In the genomic region with DNA sequence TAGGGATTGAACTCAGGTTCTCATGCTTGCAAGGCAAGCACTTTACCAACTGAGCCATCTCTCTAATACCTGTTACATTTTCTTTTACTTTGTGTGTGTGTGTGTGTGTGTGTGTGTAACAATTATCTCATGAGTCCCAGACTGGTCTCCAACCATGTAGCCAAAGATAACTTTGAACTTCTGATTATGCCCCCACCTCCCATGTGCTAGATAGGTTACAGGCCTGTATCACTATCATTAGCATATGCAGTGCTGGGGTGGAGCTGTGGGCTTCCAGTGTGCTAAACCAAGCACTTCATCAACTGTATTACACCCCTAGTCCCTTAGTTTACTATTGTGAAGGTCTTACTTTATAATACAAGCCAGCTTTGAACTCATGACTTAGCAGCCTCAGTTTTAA, we compare ENCODE assay signal across 10 mouse cellular contexts. TPM values are rescaled to one million over a fixed set of nuclear protein-coding genes. Genes with fewer than 3 reads are reported as not detected.
DNase-seq lines count a peak whose midpoint lies in the region; ATAC-seq and TF ChIP-seq lines count a peak whose summit lies in the region.
"Had no signal": no experiment of that assay in that cellular context is flagged by ENCODE, and none has a peak within 500 bp of the region (broad histone marks: within the 10 kb centered on the region; RNA-seq: fewer than 3 reads in every experiment).

No protein-coding gene starts in this region.

- ATAC-seq in intestine, embryonic 14.5 days (replicated peaks; ENCODE audit: low FRiP score, low TSS enrichment, low read depth), result no peak
- ATAC-seq in intestine, postnatal 0 days, result no peak
- ATAC-seq in hindbrain, postnatal 0 days, result no peak
- no peak for ATAC-seq in midbrain, embryonic 13.5 days

- H3K27ac ChIP-seq in intestine, embryonic 14.5 days (ENCODE audit: low read depth), result no peak overlapping the region
- H3K27ac ChIP-seq in intestine, postnatal 0 days (ENCODE audit: low read depth, low read length), result no peak overlapping the region
- no peak overlapping the region for H3K27ac ChIP-seq in hindbrain, postnatal 0 days
- H3K27ac ChIP-seq in midbrain, embryonic 13.5 days, result no peak overlapping the region
- no peak overlapping the region for H3K27ac ChIP-seq in layer of hippocampus, adult 2 months

- H3K4me3 ChIP-seq in intestine, embryonic 14.5 days (ENCODE audit: low read depth, low read length), result 0 out of 2 replicates have a peak overlapping the region, but pooled peaks have one; percentile 91
- H3K4me3 ChIP-seq in intestine, postnatal 0 days (ENCODE audit: low read depth, low read length), result no peak overlapping the region
- no peak overlapping the region for H3K4me3 ChIP-seq in hindbrain, postnatal 0 days (ENCODE audit: low read length)
- peak overlapping the region; percentile 99 for H3K4me3 ChIP-seq in midbrain, embryonic 13.5 days (replicated peaks)
- no peak overlapping the region for H3K4me3 ChIP-seq in layer of hippocampus, adult 2 months

- H3K9me3 ChIP-seq in intestine, embryonic 14.5 days (ENCODE audit: control insufficient read depth, low read length), result peaks cover 19% of the 10 kb centered on the region
- H3K9me3 ChIP-seq in intestine, postnatal 0 days (ENCODE audit: control insufficient read depth), result peaks cover 9% of the 10 kb centered on the region
- 0 out of 2 replicates have a peak, but pooled peaks cover 2% of the 10 kb centered on the region for H3K9me3 ChIP-seq in hindbrain, postnatal 0 days (ENCODE audit: low read length)
- peaks cover 14% of the 10 kb centered on the region for H3K9me3 ChIP-seq in midbrain, embryonic 13.5 days

- peaks cover 28% of the 10 kb centered on the region for H3K36me3 ChIP-seq in intestine, embryonic 14.5 days (ENCODE audit: control insufficient read depth, insufficient read depth, low read length)
- H3K36me3 ChIP-seq in intestine, postnatal 0 days (ENCODE audit: control insufficient read depth, insufficient read depth), result peaks cover 14% of the 10 kb centered on the region
- peaks cover 17% of the 10 kb centered on the region for H3K36me3 ChIP-seq in hindbrain, postnatal 0 days (ENCODE audit: insufficient read depth, low read length)
- H3K36me3 ChIP-seq in midbrain, embryonic 13.5 days, result peaks cover 31% of the 10 kb centered on the region

- H3K9ac ChIP-seq in intestine, embryonic 14.5 days (ENCODE audit: low read length), result no peak overlapping the region
- no peak overlapping the region for H3K9ac ChIP-seq in intestine, postnatal 0 days (ENCODE audit: low read depth, low read length)
- H3K9ac ChIP-seq in hindbrain, postnatal 0 days (replicated peaks; ENCODE audit: low read length), result no peak overlapping the region
- no peak overlapping the region for H3K9ac ChIP-seq in midbrain, embryonic 13.5 days (replicated peaks)

- DNase-seq in intestine, embryonic 14.5 days (ENCODE audit: low spot score), result no peak
- DNase-seq in c-Kit-positive CD71-positive TER-119-negative erythroid progenitor cells, embryonic 14.5 days (ENCODE audit: low read depth), result peak; percentile 61
- no peak for DNase-seq in hindbrain, postnatal 0 days (ENCODE audit: low spot score)
- DNase-seq in layer of hippocampus, adult 2 months (ENCODE audit: low spot score in 2 of 2), result no peak
- DNase-seq in kidney, postnatal 14 days, result no peak
- DNase-seq in gastrocnemius, postnatal 4 days (ENCODE audit: low spot score in 2 of 2), result no peak
- DNase-seq: cerebellum, adult 11-12 months; right cerebral cortex, postnatal 25 days had no signal

- H3K4me1 ChIP-seq in intestine, embryonic 14.5 days (replicated peaks; ENCODE audit: control insufficient read depth, insufficient read depth, low read length), result peaks cover 9% of the 10 kb centered on the region
- no peaks in the 10 kb centered on the region for H3K4me1 ChIP-seq in intestine, postnatal 0 days (replicated peaks; ENCODE audit: control insufficient read depth, insufficient read depth, low read length)
- H3K4me1 ChIP-seq in hindbrain, postnatal 0 days (ENCODE audit: insufficient read depth, low read length), result peaks cover 13% of the 10 kb centered on the region
- peaks cover 20% of the 10 kb centered on the region for H3K4me1 ChIP-seq in midbrain, embryonic 13.5 days (replicated peaks)

- H3K27me3 ChIP-seq in intestine, embryonic 14.5 days (replicated peaks; ENCODE audit: control insufficient read depth, insufficient read depth, low read length), result no peaks in the 10 kb centered on the region
- no peaks in the 10 kb centered on the region for H3K27me3 ChIP-seq in intestine, postnatal 0 days (replicated peaks; ENCODE audit: control insufficient read depth, insufficient read depth, low read length)
- no peaks in the 10 kb centered on the region for H3K27me3 ChIP-seq in hindbrain, postnatal 0 days (ENCODE audit: insufficient read depth, low read length)
- no peaks in the 10 kb centered on the region for H3K27me3 ChIP-seq in midbrain, embryonic 13.5 days

- no peak for TF ChIP-seq CTCF in intestine, postnatal 0 days (IDR thresholded peaks at IDR 0.05; ENCODE audit: low read depth)
- TF ChIP-seq CTCF in hindbrain, postnatal 0 days (IDR thresholded peaks at IDR 0.05; ENCODE audit: low read depth), result no peak
- TF ChIP-seq CTCF in layer of hippocampus, adult 2 months (conservative IDR thresholded peaks at IDR 0.05), result no peak

- peak overlapping the region; percentile 95; the same call in 1 of the 2 replicates for H3K4me2 ChIP-seq in intestine, embryonic 14.5 days (ENCODE audit: low read length)
- no peak overlapping the region for H3K4me2 ChIP-seq in intestine, postnatal 0 days (replicated peaks; ENCODE audit: low read depth)
- peak overlapping the region; percentile 82; the same call in 1 of the 2 replicates for H3K4me2 ChIP-seq in hindbrain, postnatal 0 days (ENCODE audit: low read depth, low read length)
- H3K4me2 ChIP-seq in midbrain, embryonic 13.5 days (replicated peaks), result peak overlapping the region; percentile 83

RNA-seq across cellular contexts. Expression of a gene that starts 1.8 kb away (rescaled TPM):
- polyA plus RNA-seq in intestine, embryonic 14.5 days (2014; fragmentation: Nextera tagmentation; extraction: Ambion mirVana), result 27.6 and 31.0 TPM in 2 replicates
- polyA plus RNA-seq in intestine, postnatal 0 days (2015; fragmentation: Nextera tagmentation; extraction: Ambion mirVana), result 8.1 and 9.3 TPM in 2 replicates
- total RNA-seq in hindbrain, postnatal 0 days (2014; rRNA removed), result 82.0 and 236 TPM in 2 replicates
- polyA plus RNA-seq in hindbrain, postnatal 0 days (2015; fragmentation: Nextera tagmentation; extraction: Ambion mirVana), result 20.8 and 23.7 TPM in 2 replicates
- 24.6 and 24.7 TPM in 2 replicates for polyA plus RNA-seq in midbrain, embryonic 13.5 days (2015; fragmentation: Nextera tagmentation; extraction: Ambion mirVana)
- total RNA-seq in layer of hippocampus, adult 2 months (2021), result 10 to 100 TPM; 24.7 to 27.9 TPM
- 10 to 100 TPM; 18.1 to 21.1 TPM for total RNA-seq in gastrocnemius, postnatal 4 days (2021)

RNA-seq across cellular contexts. Expression of a gene that starts 57.8 kb away (rescaled TPM):
- polyA plus RNA-seq in intestine, embryonic 14.5 days (2014; fragmentation: Nextera tagmentation; extraction: Ambion mirVana), result 58.7 and 64.1 TPM in 2 replicates
- 24.6 and 28.0 TPM in 2 replicates for polyA plus RNA-seq in intestine, postnatal 0 days (2015; fragmentation: Nextera tagmentation; extraction: Ambion mirVana)
- 19.4 and 26.4 TPM in 2 replicates for total RNA-seq in hindbrain, postnatal 0 days (2014; rRNA removed)
- polyA plus RNA-seq in hindbrain, postnatal 0 days (2015; fragmentation: Nextera tagmentation; extraction: Ambion mirVana), result 45.9 and 51.4 TPM in 2 replicates
- 52.0 and 53.7 TPM in 2 replicates for polyA plus RNA-seq in midbrain, embryonic 13.5 days (2015; fragmentation: Nextera tagmentation; extraction: Ambion mirVana)
- total RNA-seq in layer of hippocampus, adult 2 months (2021), result 10 to 100 TPM; 27.5 to 31.3 TPM
- 10 to 100 TPM; 24.8 to 25.9 TPM for total RNA-seq in gastrocnemius, postnatal 4 days (2021)

RNA-seq across cellular contexts. Expression of a gene that starts 58.2 kb away (rescaled TPM):
- 53.1 and 55.3 TPM in 2 replicates for polyA plus RNA-seq in intestine, embryonic 14.5 days (2014; fragmentation: Nextera tagmentation; extraction: Ambion mirVana)
- 24.9 TPM in 2 replicates for polyA plus RNA-seq in intestine, postnatal 0 days (2015; fragmentation: Nextera tagmentation; extraction: Ambion mirVana)
- total RNA-seq in hindbrain, postnatal 0 days (2014; rRNA removed), result 26.1 and 28.6 TPM in 2 replicates
- 35.4 and 37.5 TPM in 2 replicates for polyA plus RNA-seq in hindbrain, postnatal 0 days (2015; fragmentation: Nextera tagmentation; extraction: Ambion mirVana)
- polyA plus RNA-seq in midbrain, embryonic 13.5 days (2015; fragmentation: Nextera tagmentation; extraction: Ambion mirVana), result 61.2 and 62.6 TPM in 2 replicates
- 10 to 100 TPM; 17.6 to 21.3 TPM for total RNA-seq in layer of hippocampus, adult 2 months (2021)
- total RNA-seq in gastrocnemius, postnatal 4 days (2021), result 10 to 100 TPM; 13.8 to 14.1 TPM

Comparison
In these comparisons a context has a peak if more than half of its experiments do, and no peak if none do; other contexts are left out.
1. H3K4me3 ChIP-seq: peak in intestine, embryonic 14.5 days (single experiment) and midbrain, embryonic 13.5 days (single experiment); none in intestine, postnatal 0 days (single experiment), hindbrain, postnatal 0 days (single experiment) and layer of hippocampus, adult 2 months (single experiment).